Mouse (Mus musculus): ENCODE measurements around the gene Syt11.
A peak's percentile ranks its signal among the peaks of the same experiment; 100 is the strongest.
"Not testable (repeated sequence)": the region's sequence is repeated elsewhere in the genome, so short reads cannot be mapped to it uniquely, and the experiment has no call there.

The Syt11 gene

GRCm38 (mm10) chr3:88736556-88736955, 38.4 kb downstream of the Syt11 start:
- no peak for DNase-seq (ENCODE audit: low spot score)

DNA sequence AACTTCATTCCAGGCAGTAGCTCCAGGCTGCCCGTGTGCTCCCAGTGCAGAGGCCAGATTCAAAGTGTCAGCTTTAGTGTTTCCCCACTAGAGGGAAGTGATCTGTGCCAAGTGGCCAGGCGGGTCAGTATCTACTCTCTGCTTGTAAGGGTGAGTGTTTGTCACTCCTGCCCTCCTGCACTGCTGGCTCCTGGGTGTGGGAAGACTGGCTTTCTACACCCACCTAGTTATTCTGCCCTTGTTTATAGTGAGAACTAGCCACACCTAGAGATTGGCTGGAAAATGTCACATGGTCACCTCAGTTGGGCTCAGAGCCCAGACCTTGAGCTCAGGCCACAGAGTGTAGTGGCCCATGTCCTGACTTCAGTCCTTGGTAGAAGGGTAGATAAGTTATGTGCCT, 55.9 kb downstream of the Syt11 start:
- DNase-seq (ENCODE audit: low spot score) = no peak

DNA sequence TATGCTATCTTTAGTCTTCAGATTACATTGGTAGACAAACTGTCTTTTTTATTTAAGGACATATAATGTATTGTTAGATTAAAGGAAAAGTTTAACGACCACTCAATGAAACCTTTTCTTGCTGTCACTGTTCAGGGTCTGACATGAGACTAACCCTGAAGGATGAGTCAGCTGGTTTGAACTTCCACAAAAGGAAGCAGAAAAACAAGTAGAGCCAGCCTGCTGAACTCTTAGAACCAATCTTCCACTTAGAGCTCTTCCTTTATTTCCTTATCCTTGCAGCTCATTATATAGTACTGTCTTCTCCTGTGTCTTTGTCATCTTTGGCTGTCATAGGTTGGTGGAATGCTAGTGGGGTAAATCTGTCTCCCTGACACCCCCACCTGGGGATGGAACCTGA, 57.1 kb downstream of the Syt11 start:
- no peak for DNase-seq (ENCODE audit: low spot score)

DNA sequence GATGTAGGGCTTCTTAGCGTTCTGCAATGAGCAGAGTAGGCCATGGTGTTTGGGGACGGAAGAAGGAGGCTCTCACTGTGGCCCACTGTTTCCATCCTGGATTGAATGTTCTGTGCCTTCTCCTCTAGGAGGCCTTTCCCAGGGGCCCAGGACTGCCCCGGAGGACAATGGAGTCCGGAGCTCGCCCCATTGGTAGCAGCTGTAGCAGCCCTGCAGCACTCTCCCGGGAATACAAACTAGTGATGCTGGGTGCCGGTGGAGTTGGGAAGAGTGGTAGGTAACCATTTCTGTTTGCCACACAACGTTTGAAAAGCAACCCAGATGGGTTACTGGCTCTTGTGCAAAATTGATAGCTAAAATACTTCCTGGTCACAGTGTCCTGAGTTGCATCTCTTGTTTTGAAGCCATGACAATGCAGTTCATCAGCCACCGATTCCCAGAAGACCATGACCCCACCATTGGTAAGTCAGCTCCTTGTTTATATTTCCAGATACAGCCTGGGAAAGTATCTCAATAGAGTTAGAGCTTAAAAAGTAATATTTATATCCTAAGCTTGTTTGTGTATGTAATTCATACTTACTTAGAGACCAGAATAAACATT, 57.7 kb downstream of the Syt11 start:
- DNase-seq (ENCODE audit: low spot score) = peak; percentile 50

DNA sequence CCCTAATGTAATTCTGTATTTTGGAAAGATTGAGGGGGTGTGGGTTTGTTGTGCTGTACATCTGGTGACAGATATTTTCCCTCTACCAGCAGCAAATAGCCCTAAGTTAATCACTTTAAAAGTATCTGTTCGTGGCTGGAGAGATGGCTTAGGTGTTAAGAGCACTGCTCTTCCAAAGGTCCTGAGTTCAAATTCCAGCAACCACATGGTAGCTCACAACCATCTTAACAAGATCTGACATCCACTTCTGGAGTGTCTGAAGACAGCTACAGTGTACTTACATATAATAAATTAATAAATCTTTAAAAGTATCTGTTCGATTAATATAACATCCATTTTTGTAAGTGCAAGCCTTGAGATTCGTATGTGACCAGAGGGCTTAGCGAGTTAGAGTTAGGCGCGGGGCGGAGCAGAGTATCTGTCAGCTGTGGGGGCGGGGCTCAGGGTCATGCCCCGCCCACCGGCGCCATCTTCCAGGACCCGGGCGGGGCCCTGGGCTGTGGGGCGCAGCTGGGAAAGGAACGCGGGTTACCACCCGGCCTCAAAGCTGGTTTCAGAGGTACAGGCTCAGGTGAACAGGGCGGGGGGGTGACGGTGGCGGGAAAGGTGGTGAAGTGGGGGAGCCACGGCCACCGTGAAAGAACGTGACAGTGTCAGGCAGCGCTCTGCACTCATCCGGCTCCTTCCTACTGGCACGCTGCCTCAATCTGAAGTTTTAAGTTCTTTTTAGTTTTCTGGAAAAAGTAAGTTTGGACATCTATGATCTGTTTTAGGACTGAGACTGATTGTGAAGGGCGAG, 58.4 kb downstream of the Syt11 start, which contains the start of gene Rit1:
Gene Rit1, plus strand, starts transcription at position 440 of the 799 bp plus-strand sequence.
- DNase-seq (ENCODE audit: low spot score) = peak; percentile 81

- DNase-seq (ENCODE audit: low spot score) = not testable (repeated sequence)
These were observed 59.2 kb downstream of the Syt11 start for GRCm38 (mm10) chr3:88715716-88716115.

GRCm38 (mm10) chr3:88714725-88715124, 60.2 kb downstream of the Syt11 start:
- DNase-seq (ENCODE audit: low spot score) = no peak

- DNase-seq (ENCODE audit: low spot score) = no peak
These were observed 61.3 kb downstream of the Syt11 start for GRCm38 (mm10) chr3:88713709-88714108.

GRCm38 (mm10) chr3:88701222-88701621, 73.7 kb downstream of the Syt11 start:
- DNase-seq (ENCODE audit: low spot score) = no peak

GRCm38 (mm10) chr3:88700247-88700646, 74.7 kb downstream of the Syt11 start:
- DNase-seq (ENCODE audit: low spot score) = no peak

- DNase-seq (ENCODE audit: low spot score) = no peak
These were observed 76.1 kb downstream of the Syt11 start for GRCm38 (mm10) chr3:88698834-88699233.

GRCm38 (mm10) chr3:88698051-88698450, 76.9 kb downstream of the Syt11 start:
- no peak for DNase-seq (ENCODE audit: low spot score)

DNA sequence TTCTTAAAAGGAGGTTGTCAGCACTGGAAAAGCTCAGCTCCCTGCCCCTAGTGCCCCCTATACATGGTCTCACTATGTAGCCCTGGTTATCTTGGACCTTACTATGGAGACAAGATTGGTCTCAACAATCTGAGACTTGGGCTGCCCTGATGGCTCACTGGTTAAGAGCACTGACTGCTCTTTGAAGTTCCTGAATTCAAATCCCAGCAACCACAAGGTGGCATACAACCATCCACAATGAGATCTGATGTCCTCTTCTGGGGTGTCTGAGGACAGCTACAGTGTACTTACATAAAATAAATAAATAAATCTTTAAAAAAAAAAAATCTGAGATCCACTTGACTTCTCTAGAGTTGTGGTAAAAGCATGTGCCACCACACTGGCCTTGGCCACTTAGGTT, 79.4 kb downstream of the Syt11 start:
- DNase-seq (ENCODE audit: low spot score) = no peak
